Mouse (Mus musculus) cortical plate, adult 2 months (tissue): ENCODE measurements around the gene Bst1.

Source experiments
- CTCF ChIP-seq: fragments of 200-500 bp; IDR thresholded peaks from 2 replicates; pipeline ENCODE4 v1.5.1; 2011; ENCODE audit warnings: mild to moderate bottlenecking, control low read depth, low read length; ENCODE audit not compliant: insufficient read depth; ENCODE audit errors: extremely low read depth
- POLR2A ChIP-seq: fragments of 200-500 bp; IDR thresholded peaks from 2 replicates; pipeline ENCODE4 v1.6.1; 2011; ENCODE audit warnings: mild to moderate bottlenecking, low read length, control low read depth; ENCODE audit not compliant: insufficient read depth; ENCODE audit errors: extremely low read depth

DNA sequence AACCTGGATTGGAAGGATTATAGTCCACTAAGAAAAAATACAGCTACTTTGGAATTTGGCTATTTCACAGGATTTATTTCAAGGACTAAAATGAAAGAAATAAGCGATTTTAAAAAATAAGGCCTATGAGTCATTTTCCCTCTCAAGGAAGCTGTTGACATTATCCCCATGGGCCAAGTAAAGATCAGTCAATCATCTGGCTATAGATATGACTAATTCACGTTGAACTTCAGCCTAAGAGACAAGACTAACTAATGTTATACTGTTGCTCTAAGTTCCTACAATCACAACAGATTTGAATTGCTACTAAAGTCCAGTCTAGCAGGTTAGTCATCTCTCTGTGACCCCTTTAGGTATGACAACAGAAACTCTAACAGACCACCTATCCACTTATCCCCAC is 34.7 kb upstream of the Bst1 start:
- TF ChIP-seq POLR2A (no peak), CTCF (no peak)
